Mouse (Mus musculus): Measurements from ENCODE around the gene 1110051M20Rik. TPM values are rescaled to one million over a fixed set of nuclear protein-coding genes. Genes with fewer than 3 reads are reported as not detected.
"Not testable (repeated sequence)": the region's sequence is repeated elsewhere in the genome, so short reads cannot be mapped to it uniquely, and the experiment has no call there.

The 1110051M20Rik gene
- 70.2 and 81.5 TPM in 2 replicates for polyA plus RNA-seq (2016; fragmentation: Nextera tagmentation; extraction: Ambion mirVana)

GRCm38 (mm10) chr2:91444286-91444892 is at the start of gene 1110051M20Rik:
TSS of gene 1110051M20Rik (minus strand) at chr2:91444704.
- H3K27ac ChIP-seq, result peak within 1 kb of the TSS; percentile 75; the same call in 1 of the 2 replicates
- H3K9ac ChIP-seq (replicated peaks), result peak within 1 kb of the TSS; percentile 59
- 1% methylated on average over 19 of the region's 19 CpGs for WGBS
- no peaks in the 10 kb centered on the region for H3K36me3 ChIP-seq
- H3K4me2 ChIP-seq, result peak within 1 kb of the TSS; percentile 71
- no peaks in the 10 kb centered on the region for H3K9me3 ChIP-seq
- peak within 1 kb of the TSS; percentile 68 for H3K4me3 ChIP-seq (replicated peaks)
- peak; percentile 90 for ATAC-seq (ENCODE audit: insufficient number of reproducible peaks, insufficient read depth, low FRiP score, low TSS enrichment, low read depth)
- H3K4me1 ChIP-seq (replicated peaks), result peaks cover 6% of the 10 kb centered on the region; the same call in 1 of the 2 replicates
- no peaks in the 10 kb centered on the region for H3K27me3 ChIP-seq

- 95% methylated on average over 9 of the region's 9 CpGs for WGBS
- Histone ChIP-seq H3K9ac (replicated peaks) (no peak overlapping the region), H3K4me1 (replicated peaks) (no peaks in the 10 kb centered on the region), H3K27ac (no peak overlapping the region), H3K4me3 (replicated peaks) (no peak overlapping the region), H3K27me3 (no peaks in the 10 kb centered on the region), H3K36me3 (peaks cover 96% of the 10 kb centered on the region), H3K9me3 (no peaks in the 10 kb centered on the region), H3K4me2 (no peak overlapping the region)
- no peak for ATAC-seq (ENCODE audit: insufficient number of reproducible peaks, insufficient read depth, low FRiP score, low TSS enrichment, low read depth)
These were observed 49.5 kb upstream of the 1110051M20Rik start for GRCm38 (mm10) chr2:91493981-91494380.

- Histone ChIP-seq H3K9ac (replicated peaks) (no peak overlapping the region), H3K27ac (no peak overlapping the region), H3K9me3 (no peaks in the 10 kb centered on the region), H3K4me1 (replicated peaks) (no peaks in the 10 kb centered on the region), H3K4me2 (no peak overlapping the region), H3K4me3 (replicated peaks) (no peak overlapping the region), H3K36me3 (peaks cover 94% of the 10 kb centered on the region), H3K27me3 (no peaks in the 10 kb centered on the region)
- ATAC-seq (ENCODE audit: insufficient number of reproducible peaks, insufficient read depth, low FRiP score, low TSS enrichment, low read depth), result no peak
- 93% methylated on average over 12 of the region's 12 CpGs for WGBS
These were observed 47.6 kb upstream of the 1110051M20Rik start for GRCm38 (mm10) chr2:91492071-91492635.

- H3K4me3 ChIP-seq (replicated peaks); H3K9me3 ChIP-seq; H3K4me2 ChIP-seq; H3K27ac ChIP-seq; ATAC-seq (ENCODE audit: insufficient number of reproducible peaks, insufficient read depth, low FRiP score, low TSS enrichment, low read depth); H3K27me3 ChIP-seq; H3K9ac ChIP-seq (replicated peaks); H3K4me1 ChIP-seq (replicated peaks): not testable (repeated sequence)
- peaks cover 87% of the 10 kb centered on the region for H3K36me3 ChIP-seq
- WGBS, result 88% methylated on average over 2 of the region's 3 CpGs
These were observed 42.8 kb upstream of the 1110051M20Rik start for GRCm38 (mm10) chr2:91487295-91487694.

GRCm38 (mm10) chr2:91485256-91485655 is 40.8 kb upstream of the 1110051M20Rik start:
- no peaks in the 10 kb centered on the region for H3K9me3 ChIP-seq
- no peak overlapping the region for H3K4me2 ChIP-seq
- 89% methylated on average over 6 of the region's 6 CpGs for WGBS
- no peak for ATAC-seq (ENCODE audit: insufficient number of reproducible peaks, insufficient read depth, low FRiP score, low TSS enrichment, low read depth)
- no peak overlapping the region for H3K9ac ChIP-seq (replicated peaks)
- H3K36me3 ChIP-seq, result peaks cover 78% of the 10 kb centered on the region
- no peak overlapping the region for H3K27ac ChIP-seq
- no peaks in the 10 kb centered on the region for H3K27me3 ChIP-seq
- H3K4me1 ChIP-seq (replicated peaks), result no peaks in the 10 kb centered on the region
- no peak overlapping the region for H3K4me3 ChIP-seq (replicated peaks)

- Histone ChIP-seq H3K9me3 (no peaks in the 10 kb centered on the region), H3K9ac (replicated peaks) (no peak overlapping the region), H3K4me3 (replicated peaks) (no peak overlapping the region), H3K27me3 (no peaks in the 10 kb centered on the region), H3K4me2 (no peak overlapping the region), H3K27ac (no peak overlapping the region), H3K36me3 (peaks cover 77% of the 10 kb centered on the region), H3K4me1 (replicated peaks) (no peaks in the 10 kb centered on the region)
- ATAC-seq (ENCODE audit: insufficient number of reproducible peaks, insufficient read depth, low FRiP score, low TSS enrichment, low read depth), result no peak
- 80% methylated on average over 4 of the region's 4 CpGs for WGBS
These were observed 40.2 kb upstream of the 1110051M20Rik start for GRCm38 (mm10) chr2:91484698-91485097.

DNA sequence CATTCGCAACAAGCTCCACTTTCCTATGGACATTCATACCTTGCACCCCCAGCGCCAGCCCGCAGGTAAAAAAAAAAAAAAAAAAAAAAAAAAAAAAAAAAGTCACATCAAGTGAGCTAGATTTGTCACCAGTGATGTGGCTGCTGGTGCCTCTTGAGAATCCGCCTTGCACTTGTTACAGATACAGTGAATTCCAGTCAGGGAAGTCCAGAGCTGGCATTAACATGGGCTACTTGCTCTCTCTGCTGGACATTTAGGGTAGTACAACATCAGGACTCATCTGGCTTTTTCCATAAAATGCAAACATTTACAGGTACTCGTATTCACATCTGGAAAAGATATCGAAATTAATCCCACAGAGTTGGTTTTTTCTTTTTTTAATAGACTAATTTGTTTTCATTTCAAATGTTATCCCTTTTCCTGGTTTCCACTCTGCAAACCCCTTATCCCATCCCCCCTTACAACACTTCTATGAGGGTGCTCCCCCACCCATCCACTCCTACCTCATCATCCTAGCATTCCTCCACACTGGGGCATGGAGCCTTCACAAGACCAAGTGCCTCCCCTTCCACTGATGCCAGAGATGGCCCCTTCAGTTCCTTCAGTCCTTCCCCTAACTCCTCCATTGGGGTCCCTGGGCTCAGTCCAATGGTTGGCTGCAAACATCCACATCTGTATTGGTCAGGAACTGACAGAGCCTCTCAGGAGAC is 36.5 kb upstream of the 1110051M20Rik start:
- Histone ChIP-seq H3K4me1 (replicated peaks) (no peaks in the 10 kb centered on the region), H3K36me3 (peaks cover 77% of the 10 kb centered on the region), H3K9me3 (no peaks in the 10 kb centered on the region), H3K9ac (replicated peaks) (no peak overlapping the region), H3K27me3 (no peaks in the 10 kb centered on the region), H3K4me3 (replicated peaks) (no peak overlapping the region), H3K4me2 (no peak overlapping the region), H3K27ac (no peak overlapping the region)
- no peak; the same call in 1 of the 2 replicates for ATAC-seq (ENCODE audit: insufficient number of reproducible peaks, insufficient read depth, low FRiP score, low TSS enrichment, low read depth)
- 64% methylated on average over 6 of the region's 6 CpGs for WGBS

DNA sequence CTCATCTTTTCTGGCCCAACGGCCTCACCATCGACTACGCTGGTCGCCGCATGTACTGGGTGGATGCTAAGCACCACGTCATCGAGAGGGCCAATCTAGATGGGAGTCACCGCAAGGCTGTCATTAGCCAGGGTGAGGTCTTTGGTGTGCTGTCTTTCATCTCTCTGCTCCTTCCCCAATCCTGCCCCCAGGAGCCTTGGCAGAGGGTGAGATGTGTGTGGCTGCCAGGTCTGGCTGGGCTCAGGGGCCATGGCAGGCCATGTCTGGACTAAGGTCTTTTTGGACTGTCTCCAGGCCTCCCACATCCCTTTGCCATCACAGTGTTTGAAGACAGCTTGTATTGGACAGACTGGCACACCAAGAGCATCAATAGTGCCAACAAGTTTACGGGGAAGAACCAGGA is 35.9 kb upstream of the 1110051M20Rik start:
- no peak overlapping the region for H3K9ac ChIP-seq (replicated peaks)
- WGBS, result 95% methylated on average over 9 of the region's 9 CpGs

GRCm38 (mm10) chr2:91476841-91477240 is 32.3 kb upstream of the 1110051M20Rik start:
- Histone ChIP-seq H3K36me3 (peaks cover 81% of the 10 kb centered on the region), H3K27me3 (no peaks in the 10 kb centered on the region), H3K4me2 (no peak overlapping the region), H3K9ac (replicated peaks) (no peak overlapping the region), H3K27ac (no peak overlapping the region), H3K4me1 (replicated peaks) (no peaks in the 10 kb centered on the region), H3K4me3 (replicated peaks) (no peak overlapping the region), H3K9me3 (no peaks in the 10 kb centered on the region)
- no peak for ATAC-seq (ENCODE audit: insufficient number of reproducible peaks, insufficient read depth, low FRiP score, low TSS enrichment, low read depth)
- WGBS, result 79% methylated on average over 7 of the region's 7 CpGs

More for the DNA sequence above, 35.9 kb upstream of the 1110051M20Rik start:
- no peaks in the 10 kb centered on the region for H3K9me3 ChIP-seq
- H3K36me3 ChIP-seq, result peaks cover 77% of the 10 kb centered on the region
- H3K27ac ChIP-seq, result no peak overlapping the region
- no peaks in the 10 kb centered on the region for H3K4me1 ChIP-seq (replicated peaks)
- no peak for ATAC-seq (ENCODE audit: insufficient number of reproducible peaks, insufficient read depth, low FRiP score, low TSS enrichment, low read depth)
- no peaks in the 10 kb centered on the region for H3K27me3 ChIP-seq
- H3K4me2 ChIP-seq, result no peak overlapping the region
- H3K4me3 ChIP-seq (replicated peaks), result no peak overlapping the region

- Histone ChIP-seq H3K9me3 (no peaks in the 10 kb centered on the region), H3K36me3 (peaks cover 79% of the 10 kb centered on the region), H3K27me3 (no peaks in the 10 kb centered on the region), H3K4me1 (replicated peaks) (no peaks in the 10 kb centered on the region), H3K9ac (replicated peaks) (no peak overlapping the region), H3K4me3 (replicated peaks) (no peak overlapping the region), H3K4me2 (no peak overlapping the region), H3K27ac (no peak overlapping the region)
- WGBS, result 85% methylated on average over 17 of the region's 17 CpGs
- no peak for ATAC-seq (ENCODE audit: insufficient number of reproducible peaks, insufficient read depth, low FRiP score, low TSS enrichment, low read depth)
These were observed 31.8 kb upstream of the 1110051M20Rik start for GRCm38 (mm10) chr2:91476251-91476661.

- Histone ChIP-seq H3K4me3 (replicated peaks) (no peak overlapping the region), H3K4me2 (no peak overlapping the region), H3K27me3 (no peaks in the 10 kb centered on the region), H3K4me1 (replicated peaks) (no peaks in the 10 kb centered on the region), H3K27ac (no peak overlapping the region), H3K36me3 (peaks cover 84% of the 10 kb centered on the region), H3K9me3 (no peaks in the 10 kb centered on the region), H3K9ac (replicated peaks) (no peak overlapping the region)
- ATAC-seq (ENCODE audit: insufficient number of reproducible peaks, insufficient read depth, low FRiP score, low TSS enrichment, low read depth), result no peak
- WGBS, result 83% methylated on average over 7 of the region's 7 CpGs
These were observed 31.3 kb upstream of the 1110051M20Rik start for GRCm38 (mm10) chr2:91475791-91476190.
